Mouse (Mus musculus) spleen, adult 2 months (tissue): ENCODE data around the gene Ehhadh.

Experiments used
- CTCF ChIP-seq: fragments of 200-500 bp; IDR thresholded peaks from 2 replicates; pipeline ENCODE4 v1.5.1; 2011; ENCODE audit warnings: mild to moderate bottlenecking, inconsistent platforms; ENCODE audit not compliant: insufficient read depth, insufficient read length, insufficient replicate concordance; ENCODE audit errors: extremely low read depth
- POLR2A ChIP-seq: fragments of 200-500 bp; IDR thresholded peaks from 2 replicates; pipeline ENCODE4 v1.6.1; 2011; ENCODE audit warnings: low read depth, low read length, inconsistent platforms

GRCm38 (mm10) chr16:21727897-21728364 is 59.7 kb downstream of the Ehhadh start:
- TF ChIP-seq POLR2A, result no peak
- peak; percentile 10; the same call in 1 of the 2 replicates for TF ChIP-seq CTCF
